Mouse (Mus musculus) layer of hippocampus, adult 9-10 months (tissue): ENCODE measurements around the gene Perm1.

Experiments
- DNase-seq: peaks from one replicate; pipeline ENCODE4 v3.0.0; 2022; ENCODE audit warnings: low spot score

Gene Perm1

GRCm38 (mm10) chr4:156249567-156249966, 33.9 kb downstream of the Perm1 start:
- no peak for DNase-seq

- DNase-seq: no peak
These were observed 35.4 kb downstream of the Perm1 start for GRCm38 (mm10) chr4:156251081-156251480.

GRCm38 (mm10) chr4:156252140-156252539, 36.5 kb downstream of the Perm1 start:
- no peak for DNase-seq

GRCm38 (mm10) chr4:156252619-156253018, 37.0 kb downstream of the Perm1 start:
- DNase-seq: no peak

- DNase-seq: no peak
These were observed 37.4 kb downstream of the Perm1 start for GRCm38 (mm10) chr4:156253043-156253442.

GRCm38 (mm10) chr4:156254361-156255077, 38.9 kb downstream of the Perm1 start:
- DNase-seq: no peak

- no peak for DNase-seq
These were observed 39.6 kb downstream of the Perm1 start, which contains the start of gene Samd11 for GRCm38 (mm10) chr4:156255078-156255839. Gene Samd11, minus strand, starts transcription at chr4:156255657.
